Mouse (Mus musculus) midbrain, postnatal 0 days (tissue): ENCODE measurements around the gene Dhcr24. TPM values are rescaled to one million over a fixed set of nuclear protein-coding genes. Genes with fewer than 3 reads are reported as not detected.

ENCODE experiments used
- ATAC-seq: fragments of 200-750 bp; cut with Nextera tagmentation; 2 replicates; pipeline ENCODE4 v1.8.0; 2017; ENCODE audit warnings: moderate number of reproducible peaks, mild to moderate bottlenecking, moderate TSS enrichment, moderate library complexity; ENCODE audit not compliant: low FRiP score
- DNase-seq: peaks from one replicate; pipeline ENCODE4 v3.0.0-alpha.2; 2015; ENCODE audit warnings: low spot score
- H3K27ac ChIP-seq: fragments of 300-500 bp; sonication (generic); 2 replicates; pipeline ENCODE4 v1.5.1; 2014; ENCODE audit warnings: low read depth, mild to moderate bottlenecking, low read length, mixed read lengths
- H3K27me3 ChIP-seq: fragments of 300-500 bp; sonication (generic); 2 replicates; pipeline ENCODE4 v1.6.1; 2014; ENCODE audit warnings: low read length, control low read depth, mixed read lengths; ENCODE audit not compliant: insufficient read depth
- H3K36me3 ChIP-seq: fragments of 300-500 bp; sonication (generic); 2 replicates; pipeline ENCODE4 v1.6.1; 2014; ENCODE audit warnings: low read length, control low read depth, mixed read lengths; ENCODE audit not compliant: insufficient read depth
- H3K4me1 ChIP-seq: fragments of 300-500 bp; sonication (generic); 2 replicates; pipeline ENCODE4 v1.6.1; 2014; ENCODE audit warnings: mild to moderate bottlenecking, control low read depth, antibody characterized with exemption, low read length, mixed read lengths; ENCODE audit not compliant: insufficient read depth
- H3K4me2 ChIP-seq: fragments of 300-500 bp; sonication (generic); 2 replicates; pipeline ENCODE4 v1.6.1; 2014; ENCODE audit warnings: low read depth, mild to moderate bottlenecking, low read length, mixed read lengths; ENCODE audit not compliant: poor library complexity, severe bottlenecking
- H3K4me3 ChIP-seq: fragments of 300-500 bp; sonication (generic); 2 replicates; pipeline ENCODE4 v1.5.1; 2014; ENCODE audit warnings: low read depth, mild to moderate bottlenecking, low read length, moderate library complexity
- H3K9ac ChIP-seq: fragments of 300-500 bp; sonication (generic); replicated peaks from 2 replicates; pipeline ENCODE4 v1.6.1; 2014; ENCODE audit warnings: mild to moderate bottlenecking, low read length, moderate library complexity, mixed read lengths; ENCODE audit not compliant: poor library complexity, severe bottlenecking
- H3K9me3 ChIP-seq: fragments of 300-500 bp; sonication (generic); 2 replicates; pipeline ENCODE4 v1.6.1; 2016; ENCODE audit warnings: low read length, control low read depth
- CTCF ChIP-seq: IDR thresholded peaks from 2 replicates; pipeline ENCODE4 v1.5.1; 2016; ENCODE audit warnings: antibody characterized with exemption, mild to moderate bottlenecking
- WGBS: fragments of 180-500 bp; shearing (Covaris S2); extraction: QIAGEN DNeasy Blood & Tissue Kit; methylation state at CpG from one replicate; pipeline ENCODE4 v1.1.7; 2014; 5-methylcytosine and 5-hydroxymethylcytosine counted together
- polyA plus RNA-seq: library from polyadenylated mRNA; unstranded; fragments of >200 nt; fragmentation: Nextera tagmentation; extraction: Ambion mirVana; gene quantifications from 2 replicates; pipeline ENCODE4 v1.2.1, GENCODE M21; 2015
- total RNA-seq: library from RNA; depleted of rRNA; stranded (reverse); fragments of >200 nt; gene quantifications from 2 replicates; pipeline ENCODE4 v1.2.3, GENCODE M21; 2014

Dhcr24 gene
- total and polyA plus RNA-seq, 2 experiments from 2014 or later, result 8.1 to 139 TPM

- no peaks in the 10 kb centered on the region for H3K27me3 ChIP-seq
- H3K4me2 ChIP-seq, result no peak overlapping the region
- H3K36me3 ChIP-seq, result no peaks in the 10 kb centered on the region
- no peak overlapping the region for H3K9ac ChIP-seq
- no peak for TF ChIP-seq CTCF
- 90% methylated on average over 5 of the region's 5 CpGs for WGBS
- H3K27ac ChIP-seq, result no peak overlapping the region
- H3K9me3 ChIP-seq, result no peaks in the 10 kb centered on the region
- no peak overlapping the region for H3K4me3 ChIP-seq
- H3K4me1 ChIP-seq, result peaks cover 6% of the 10 kb centered on the region; the same call in 1 of the 2 replicates
- DNase-seq (no peak), ATAC-seq (no peak)
These were observed 3.6 kb upstream of the Dhcr24 start for GRCm38 (mm10) chr4:106557262-106557661.

DNA sequence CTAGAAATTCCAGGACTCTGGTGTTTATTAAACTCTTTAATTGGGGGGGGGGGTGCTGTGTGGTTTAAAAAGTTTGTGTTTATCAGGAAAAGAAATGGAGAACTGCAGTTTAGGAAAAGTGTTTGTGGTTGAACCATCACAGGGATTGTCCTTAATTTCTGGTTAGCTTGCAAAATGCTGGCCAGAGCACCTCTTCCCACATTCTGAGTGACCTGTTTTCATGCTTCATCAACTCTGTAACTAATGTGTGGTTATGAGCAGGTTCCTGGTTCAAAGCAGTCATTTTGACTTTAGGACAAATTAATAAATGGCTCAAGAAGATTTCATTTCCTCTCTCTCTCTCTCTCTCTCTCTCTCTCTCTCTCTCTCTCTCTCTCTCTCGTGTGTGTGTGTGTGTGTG is 2.9 kb upstream of the Dhcr24 start:
- Histone ChIP-seq H3K36me3 (no peaks in the 10 kb centered on the region), H3K4me3 (no peak overlapping the region), H3K27ac (no peak overlapping the region), H3K27me3 (no peaks in the 10 kb centered on the region), H3K4me1 (peaks cover 12% of the 10 kb centered on the region; the same call in 1 of the 2 replicates), H3K4me2 (no peak overlapping the region), H3K9ac (no peak overlapping the region), H3K9me3 (no peaks in the 10 kb centered on the region)
- WGBS, result no CpG with 5 or more reads among the region's 1 CpGs
- no peak for TF ChIP-seq CTCF
- DNase-seq (no peak), ATAC-seq (no peak)

DNA sequence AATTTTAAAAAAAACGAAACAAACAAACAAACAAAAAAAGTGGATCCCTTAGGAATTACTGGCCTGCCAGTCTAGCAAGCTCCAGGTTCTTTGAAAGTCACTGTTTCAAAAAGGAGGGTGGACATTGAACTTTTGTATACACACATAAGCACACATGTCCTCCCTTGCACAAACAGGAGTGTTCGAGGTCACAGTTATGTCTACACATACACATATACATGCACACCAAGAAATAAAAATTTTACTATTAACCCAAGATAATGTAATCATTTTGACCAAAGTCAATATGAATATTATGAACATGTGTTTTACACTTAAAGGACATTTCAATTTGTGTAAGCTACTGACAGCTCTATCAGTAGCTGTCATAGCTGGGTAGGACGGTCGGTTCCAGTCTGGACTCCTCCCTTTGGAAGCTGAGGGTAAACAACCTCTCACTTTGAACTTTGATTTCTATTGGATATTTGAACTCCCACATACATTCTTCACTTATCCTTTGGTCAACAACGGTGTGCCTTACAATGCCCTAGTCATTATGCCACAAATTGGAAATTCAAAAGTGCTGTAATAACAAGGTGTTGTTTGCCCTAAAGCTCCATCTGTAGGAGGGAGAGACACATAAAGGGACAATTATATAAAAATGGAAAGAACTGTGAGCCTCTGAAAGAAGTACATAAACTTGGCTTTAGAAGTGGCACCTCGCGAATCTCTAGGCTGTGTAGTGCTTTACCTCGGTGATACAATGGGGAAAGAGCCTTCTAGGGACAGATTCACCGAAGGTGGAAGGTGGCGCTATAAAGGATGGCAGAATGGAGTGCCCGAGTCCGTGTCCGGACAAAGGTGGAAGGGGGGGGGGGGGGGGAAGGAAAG is 1.3 kb upstream of the Dhcr24 start:
- Histone ChIP-seq H3K9me3 (no peaks in the 10 kb centered on the region), H3K27ac (peak overlapping the region; percentile 78; the same call in 1 of the 2 replicates), H3K9ac (no peak overlapping the region), H3K27me3 (no peaks in the 10 kb centered on the region), H3K36me3 (peaks cover 3% of the 10 kb centered on the region; the same call in 1 of the 2 replicates), H3K4me3 (peak overlapping the region; percentile 79), H3K4me2 (peak overlapping the region; percentile 94), H3K4me1 (peaks cover 21% of the 10 kb centered on the region)
- WGBS, result 28% methylated on average over 13 of the region's 13 CpGs
- TF ChIP-seq CTCF, result peak; percentile 33; the same call in 1 of the 2 replicates
- ATAC-seq (no peak), DNase-seq (no peak)

- Histone ChIP-seq H3K4me1 (peaks cover 21% of the 10 kb centered on the region), H3K9ac (peak overlapping the region; percentile 66), H3K27me3 (no peaks in the 10 kb centered on the region), H3K4me2 (peak overlapping the region; percentile 94), H3K36me3 (peaks cover 7% of the 10 kb centered on the region; the same call in 1 of the 2 replicates), H3K9me3 (no peaks in the 10 kb centered on the region), H3K4me3 (peak overlapping the region; percentile 79), H3K27ac (peak overlapping the region; percentile 78)
- WGBS, result 2% methylated on average over 20 of the region's 20 CpGs
- peak; percentile 25 for DNase-seq
- no peak for ATAC-seq
- no peak for TF ChIP-seq CTCF
These were observed 509 bp upstream of the Dhcr24 start for GRCm38 (mm10) chr4:106560213-106560845.

- no peak for TF ChIP-seq CTCF
- Histone ChIP-seq H3K27ac (no peak overlapping the region), H3K4me1 (peaks cover 21% of the 10 kb centered on the region), H3K36me3 (peaks cover 18% of the 10 kb centered on the region; the same call in 1 of the 2 replicates), H3K4me2 (peak overlapping the region; percentile 94), H3K9me3 (no peaks in the 10 kb centered on the region), H3K27me3 (no peaks in the 10 kb centered on the region), H3K4me3 (peak overlapping the region; percentile 79), H3K9ac (peak overlapping the region; percentile 66)
- no peak for ATAC-seq
- no peak for DNase-seq
- 8% methylated on average over 6 of the region's 6 CpGs for WGBS
These were observed 1.2 kb downstream of the Dhcr24 start for GRCm38 (mm10) chr4:106562006-106562405.
